Mouse (Mus musculus) kidney, postnatal 36 days (tissue): Measurements from ENCODE around the gene Tex14.

Experiments
- DNase-seq, 2 experiments: peaks; one replicate each; pipeline ENCODE4 v3.0.0; 2021 to 2022; ENCODE audit warnings: mixed read lengths in 2 of 2

Tex14 gene

GRCm38 (mm10) chr11:87404876-87405275 lies at the start of gene Tex14, which contains the start of gene Rad51c:
TSS of gene Tex14 (plus strand) at chr11:87405065.
TSS of gene Rad51c (minus strand) at chr11:87404954.
- DNase-seq, result no peak

- peak in 1 of 2 experiments; percentile 29 for DNase-seq
Observed at GRCm38 (mm10) chr11:87357317-87358300, 47.3 kb upstream of the Tex14 start.

- DNase-seq, result peak; percentile 53 to 80
Observed at GRCm38 (mm10) chr11:87358331-87359261, 46.3 kb upstream of the Tex14 start, which contains the start of gene Ppm1e. TSS of gene Ppm1e (minus strand) at chr11:87359023.

DNA sequence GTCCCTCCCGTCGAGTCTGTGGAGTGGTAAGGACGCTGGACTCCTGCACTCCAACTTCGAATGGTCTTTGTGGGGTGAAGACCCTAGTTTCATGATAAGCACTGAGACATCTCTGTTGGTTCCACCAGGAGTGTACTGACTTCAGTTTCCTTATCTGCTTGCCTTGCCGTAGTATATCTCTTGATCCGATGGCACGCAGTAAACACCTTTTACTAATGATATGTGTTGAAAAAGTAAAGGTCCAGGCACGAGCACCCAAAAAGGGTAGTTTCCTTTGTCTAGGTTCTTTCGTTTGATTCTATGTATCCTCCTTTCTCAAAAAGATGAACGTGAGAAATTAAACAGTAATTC lies 45.6 kb upstream of the Tex14 start:
- no peak for DNase-seq

GRCm38 (mm10) chr11:87365120-87365519 lies 39.7 kb upstream of the Tex14 start:
- DNase-seq, result no peak

DNA sequence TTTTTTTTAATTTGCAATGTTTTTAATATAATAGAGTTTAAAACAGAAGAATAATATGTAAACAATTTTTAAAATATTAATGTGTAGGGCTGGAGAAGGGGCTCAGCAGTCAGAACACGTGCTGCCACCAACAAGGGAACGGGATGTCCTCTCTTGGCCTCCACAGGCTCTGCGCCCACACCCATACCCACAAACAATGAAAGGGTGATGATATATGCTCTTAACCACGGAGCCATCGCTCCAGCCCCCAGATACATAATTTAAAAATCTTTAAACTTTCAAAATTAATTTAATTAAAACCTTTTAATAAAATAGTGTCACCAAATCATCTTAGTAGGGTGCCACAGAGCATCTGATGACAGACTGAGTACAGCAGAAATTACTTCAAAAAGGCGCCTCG lies 37.8 kb upstream of the Tex14 start:
- no peak for DNase-seq

GRCm38 (mm10) chr11:87367865-87368580 lies 36.8 kb upstream of the Tex14 start:
- no peak for DNase-seq

DNA sequence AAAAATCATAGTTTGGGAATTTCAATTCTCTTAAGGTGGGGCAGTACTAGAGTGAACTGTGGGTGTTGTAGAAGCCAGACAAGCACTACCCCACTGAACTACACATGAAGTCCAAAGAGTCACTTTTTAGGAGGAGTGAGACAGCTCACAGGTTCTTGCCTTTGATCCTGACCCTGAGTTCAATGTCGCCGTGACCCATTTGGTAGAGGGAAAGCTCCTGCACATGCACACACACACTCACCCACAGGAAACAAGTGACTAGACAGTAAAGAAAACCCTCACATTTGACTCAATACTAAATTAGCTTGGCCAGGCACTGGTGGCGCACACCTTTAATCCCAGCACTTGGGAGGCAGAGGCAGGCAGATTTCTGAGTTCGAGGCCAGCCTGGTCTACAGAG lies 20.3 kb upstream of the Tex14 start:
- DNase-seq, result no peak

DNA sequence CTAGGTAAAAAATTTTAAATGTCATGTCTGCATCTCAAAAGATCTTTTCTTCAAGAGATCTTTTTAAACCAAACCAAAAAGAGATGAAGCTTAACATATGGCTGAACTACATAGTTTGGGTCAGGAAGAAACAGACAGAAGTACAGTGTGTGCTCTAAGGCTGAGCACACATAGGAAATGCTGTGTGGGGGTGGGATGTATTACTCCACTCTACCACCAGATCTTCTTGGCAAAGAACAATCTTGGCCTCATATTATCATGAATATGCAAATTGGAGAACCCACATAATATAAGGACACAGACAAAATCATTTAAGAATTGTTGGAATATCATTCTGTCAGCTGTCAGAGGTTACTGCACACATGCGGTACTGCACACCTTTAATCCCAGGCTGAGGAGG lies 19.2 kb upstream of the Tex14 start:
- DNase-seq, result no peak

GRCm38 (mm10) chr11:87393855-87394254 lies 11.0 kb upstream of the Tex14 start:
- peak; percentile 30 to 67 for DNase-seq

GRCm38 (mm10) chr11:87398402-87398801 lies 6.5 kb upstream of the Tex14 start:
- no peak for DNase-seq

DNA sequence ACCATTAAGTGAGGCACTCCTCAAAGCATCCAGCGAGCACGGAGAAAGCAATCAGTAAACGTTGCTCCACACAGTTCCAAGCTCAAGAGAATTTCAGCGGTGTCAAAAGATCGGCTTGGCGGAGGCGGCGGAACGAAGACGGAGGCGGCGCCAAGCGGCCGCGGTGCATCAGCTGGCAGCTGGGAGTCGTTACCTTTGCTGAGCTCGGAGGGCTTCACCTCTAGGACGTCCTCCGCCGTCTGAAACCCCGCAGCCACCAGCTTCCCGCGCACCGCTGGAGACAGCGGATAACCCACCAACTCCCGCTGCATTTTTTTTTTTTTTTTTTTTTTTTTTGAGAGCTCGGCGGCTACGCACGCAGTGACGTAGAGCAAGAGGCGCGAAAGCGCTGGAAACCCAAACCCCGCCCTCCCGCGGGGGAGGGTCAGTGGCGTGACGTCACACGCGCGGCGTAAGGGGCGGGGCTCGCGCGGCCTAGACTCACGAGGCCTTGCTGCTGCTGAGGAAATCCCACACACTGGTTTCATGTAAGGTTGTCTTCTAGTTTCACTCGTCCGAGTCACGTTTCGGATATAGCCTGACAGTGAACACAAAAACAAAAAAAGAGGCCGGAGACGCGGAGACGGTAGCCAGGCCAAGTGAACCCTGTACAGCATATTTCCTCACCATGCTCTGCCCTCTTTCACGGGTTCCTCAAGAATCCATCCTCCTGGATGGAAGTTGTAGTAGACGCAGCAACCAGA lies 583 bp upstream of the Tex14 start:
- DNase-seq, result peak; percentile 96 to 97

DNA sequence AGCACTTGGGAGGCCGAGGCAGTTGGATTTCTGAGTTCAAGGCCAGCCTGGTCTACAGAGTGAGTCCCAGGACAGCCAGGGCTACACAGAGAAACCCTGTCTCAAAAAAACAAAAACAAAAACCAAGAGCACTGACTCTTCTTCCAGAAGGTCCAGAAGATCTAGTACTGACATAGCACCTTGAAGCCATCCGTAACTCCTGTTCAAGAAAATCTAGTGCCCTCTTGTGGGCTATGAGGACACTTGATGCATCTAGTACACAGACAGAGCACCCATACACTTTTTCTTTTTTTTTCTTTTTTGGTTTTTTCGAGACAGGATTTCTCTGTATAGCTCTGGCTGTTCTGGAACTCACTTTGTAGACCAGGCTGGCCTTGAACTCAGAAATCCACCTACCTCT lies 8.5 kb downstream of the Tex14 start:
- DNase-seq, result peak in 1 of 2 experiments; percentile 27

DNA sequence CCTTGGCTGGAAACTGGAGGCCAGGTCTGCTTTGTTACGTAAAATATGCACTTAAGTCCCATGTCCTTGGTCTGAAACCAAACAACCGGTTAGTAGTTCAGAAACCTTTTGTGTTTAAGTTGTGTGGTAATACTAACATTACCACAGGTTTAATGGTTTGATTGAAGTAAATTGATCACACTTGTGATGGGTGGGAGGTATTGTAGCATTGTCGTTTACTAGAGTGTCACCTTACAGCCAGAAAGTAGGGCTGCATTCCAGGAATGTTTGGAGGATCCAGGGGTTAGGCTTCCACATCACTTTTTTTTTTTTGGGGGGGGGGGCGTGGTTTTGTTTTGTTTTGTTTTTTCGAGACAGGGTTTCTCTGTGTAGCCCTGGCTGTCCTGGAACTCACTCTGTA lies 11.3 kb downstream of the Tex14 start:
- no peak for DNase-seq

- no peak for DNase-seq
Observed at GRCm38 (mm10) chr11:87420861-87421260, 16.0 kb downstream of the Tex14 start.

DNA sequence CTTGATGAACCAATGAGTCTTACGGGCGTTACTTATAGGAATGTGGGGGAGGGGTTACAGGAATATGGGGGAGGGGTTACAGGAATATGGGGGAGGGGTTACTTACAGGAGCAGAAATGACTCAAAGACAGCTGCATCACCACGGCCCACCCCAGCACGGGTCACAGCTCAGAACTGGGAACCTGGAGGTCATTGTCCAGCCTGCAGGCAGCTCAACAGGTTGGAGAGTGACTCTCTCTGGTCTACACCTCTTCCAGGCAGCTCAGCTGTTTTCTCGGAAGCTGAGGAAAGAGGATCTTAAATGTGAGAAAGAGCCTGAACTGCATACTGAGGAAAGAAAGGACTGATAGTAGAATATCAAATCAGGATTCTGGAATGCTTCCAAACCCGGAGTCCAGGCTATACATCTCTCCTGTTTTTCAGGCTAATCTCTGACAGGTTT lies 16.9 kb downstream of the Tex14 start:
- peak in 1 of 2 experiments; percentile 39 for DNase-seq

- peak; percentile 81 to 89 for DNase-seq
Observed at GRCm38 (mm10) chr11:87422511-87423340, 17.9 kb downstream of the Tex14 start.

DNA sequence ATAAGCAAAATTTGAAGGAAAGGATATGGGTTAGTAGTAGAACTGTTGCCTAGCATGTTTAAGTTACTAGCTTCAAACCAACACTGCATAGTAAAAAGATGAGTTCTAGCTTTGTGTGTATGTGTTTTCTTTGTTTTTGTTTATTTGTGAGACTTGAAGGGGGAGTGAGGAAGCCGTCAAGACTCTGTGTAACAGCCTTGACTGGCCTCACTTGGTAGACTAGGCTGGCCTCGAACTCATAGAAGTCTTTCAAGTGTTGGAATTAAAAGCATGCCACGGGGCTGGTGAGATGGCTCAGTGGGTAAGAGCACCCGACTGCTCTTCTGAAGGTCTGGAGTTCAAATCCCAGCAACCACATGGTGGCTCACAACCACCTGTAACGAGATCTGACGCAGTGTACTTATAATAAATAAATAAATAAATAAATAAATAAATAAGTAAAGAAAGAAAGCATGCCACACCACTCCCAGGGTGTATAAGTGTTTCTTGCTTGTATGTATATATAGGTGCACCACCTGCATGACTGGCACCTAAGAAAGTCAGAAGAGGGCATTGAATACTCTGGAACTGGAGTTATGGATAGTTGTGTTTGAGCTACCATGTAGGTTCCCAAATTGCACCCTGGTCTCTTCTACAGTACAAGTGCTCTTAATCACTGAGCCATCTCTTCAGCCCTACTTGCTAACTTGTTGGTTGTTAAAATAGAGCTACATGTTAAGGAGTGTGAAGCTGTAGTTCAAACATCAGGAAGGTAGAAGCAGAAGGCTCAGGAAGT lies 18.9 kb downstream of the Tex14 start:
- peak in 1 of 2 experiments; percentile 10 for DNase-seq

GRCm38 (mm10) chr11:87426121-87426449 lies 21.2 kb downstream of the Tex14 start:
- DNase-seq, result no peak
